Mouse (Mus musculus) embryonic facial prominence, embryonic 15.5 days (tissue): ENCODE data around the gene Abcf3. TPM values are rescaled to one million over a fixed set of nuclear protein-coding genes. Genes with fewer than 3 reads are reported as not detected.

Source experiments
- ATAC-seq: fragments of 200-750 bp; cut with Nextera tagmentation; 2 replicates; pipeline ENCODE4 v1.8.0; 2017; ENCODE audit warnings: low read depth, moderate TSS enrichment; ENCODE audit not compliant: insufficient number of reproducible peaks, low FRiP score, low TSS enrichment
- H3K27ac ChIP-seq: fragments of 300-500 bp; sonication (generic); replicated peaks from 2 replicates; pipeline ENCODE4 v1.5.1; 2015; ENCODE audit warnings: mild to moderate bottlenecking, inconsistent platforms
- H3K27me3 ChIP-seq: fragments of 300-500 bp; sonication (generic); 2 replicates; pipeline ENCODE4 v1.6.1; 2015; ENCODE audit warnings: inconsistent platforms
- H3K36me3 ChIP-seq: fragments of 300-500 bp; sonication (generic); 2 replicates; pipeline ENCODE4 v1.6.1; 2015; ENCODE audit warnings: mild to moderate bottlenecking, inconsistent platforms
- H3K4me1 ChIP-seq: fragments of 300-500 bp; sonication (generic); 2 replicates; pipeline ENCODE4 v1.6.1; 2015; ENCODE audit warnings: inconsistent platforms
- H3K4me2 ChIP-seq: fragments of 300-500 bp; sonication (generic); replicated peaks from 2 replicates; pipeline ENCODE4 v1.6.1; 2015; ENCODE audit warnings: mild to moderate bottlenecking, inconsistent platforms
- H3K4me3 ChIP-seq: fragments of 300-500 bp; sonication (generic); replicated peaks from 2 replicates; pipeline ENCODE4 v1.5.1; 2015; ENCODE audit warnings: mild to moderate bottlenecking, inconsistent platforms
- H3K9ac ChIP-seq: fragments of 300-500 bp; sonication (generic); 2 replicates; pipeline ENCODE4 v1.6.1; 2015; ENCODE audit warnings: inconsistent platforms
- H3K9me3 ChIP-seq: fragments of 300-500 bp; sonication (generic); replicated peaks from 2 replicates; pipeline ENCODE4 v1.6.1; 2016; ENCODE audit warnings: inconsistent platforms
- WGBS: fragments of 180-500 bp; shearing (Covaris S2); methylation state at CpG from one replicate; pipeline ENCODE4 v1.1.7; 2015; 5-methylcytosine and 5-hydroxymethylcytosine counted together
- polyA plus RNA-seq: library from polyadenylated mRNA; unstranded; fragments of >200 nt; fragmentation: Nextera tagmentation; extraction: Ambion mirVana; gene quantifications from 2 replicates; pipeline ENCODE4 v1.2.1, GENCODE M21; 2015

Abcf3 gene
- 65.0 and 70.2 TPM in 2 replicates for polyA plus RNA-seq

DNA sequence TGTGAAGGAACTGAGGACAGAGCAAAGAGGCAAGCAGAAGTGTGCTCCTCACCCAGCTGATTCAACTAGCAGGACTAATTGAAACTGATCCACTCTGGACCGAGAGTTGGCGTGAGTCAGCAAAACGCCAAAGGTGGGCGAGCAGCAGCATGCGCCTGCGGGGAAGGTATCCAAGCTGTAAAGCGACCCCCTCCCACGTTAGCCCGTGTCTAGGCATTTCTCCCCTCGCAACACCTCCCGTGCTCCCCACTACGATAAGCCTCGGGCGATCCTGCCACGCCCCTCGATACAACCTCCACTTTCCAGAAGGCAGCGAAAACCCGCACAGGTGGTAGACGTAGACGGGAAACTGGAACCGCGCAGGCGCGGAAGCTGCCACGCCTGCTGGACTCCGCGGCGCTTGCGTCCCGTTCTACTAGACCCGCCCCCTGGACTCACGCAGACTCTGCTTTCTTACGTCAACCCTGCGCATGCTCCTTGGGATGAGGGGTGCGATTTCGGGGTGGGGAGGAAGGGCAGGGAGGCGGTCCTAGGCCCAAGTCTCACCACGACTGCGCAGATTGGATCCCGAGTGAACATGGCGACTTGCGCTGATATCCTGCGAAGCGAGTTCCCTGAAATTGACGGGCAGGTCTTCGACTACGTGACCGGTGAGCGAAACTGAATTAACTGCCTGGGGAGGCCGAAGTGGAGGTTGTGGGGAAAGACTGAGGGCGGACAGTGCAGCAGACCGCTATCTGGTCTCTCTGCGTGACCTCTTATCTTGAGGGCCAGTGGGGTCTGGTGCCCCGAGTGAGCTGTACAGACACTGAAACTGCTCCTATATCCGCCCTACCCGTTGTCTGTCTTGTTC, at the start of gene Abcf3:
Gene Abcf3 (plus strand): TSS at position 482 of the 853 bp plus-strand sequence.
- peak within 1 kb of the TSS; percentile 78 for H3K4me2 ChIP-seq
- ATAC-seq: peak; percentile 98
- peak within 1 kb of the TSS; percentile 83 for H3K27ac ChIP-seq
- no peaks in the 10 kb centered on the region for H3K27me3 ChIP-seq
- H3K4me3 ChIP-seq: peak within 1 kb of the TSS; percentile 81
- no peaks in the 10 kb centered on the region for H3K9me3 ChIP-seq
- under 1% methylated on average over 56 of the region's 56 CpGs for WGBS
- H3K9ac ChIP-seq: peak within 1 kb of the TSS; percentile 83
- peaks cover 21% of the 10 kb centered on the region for H3K4me1 ChIP-seq
- peaks cover 56% of the 10 kb centered on the region for H3K36me3 ChIP-seq

DNA sequence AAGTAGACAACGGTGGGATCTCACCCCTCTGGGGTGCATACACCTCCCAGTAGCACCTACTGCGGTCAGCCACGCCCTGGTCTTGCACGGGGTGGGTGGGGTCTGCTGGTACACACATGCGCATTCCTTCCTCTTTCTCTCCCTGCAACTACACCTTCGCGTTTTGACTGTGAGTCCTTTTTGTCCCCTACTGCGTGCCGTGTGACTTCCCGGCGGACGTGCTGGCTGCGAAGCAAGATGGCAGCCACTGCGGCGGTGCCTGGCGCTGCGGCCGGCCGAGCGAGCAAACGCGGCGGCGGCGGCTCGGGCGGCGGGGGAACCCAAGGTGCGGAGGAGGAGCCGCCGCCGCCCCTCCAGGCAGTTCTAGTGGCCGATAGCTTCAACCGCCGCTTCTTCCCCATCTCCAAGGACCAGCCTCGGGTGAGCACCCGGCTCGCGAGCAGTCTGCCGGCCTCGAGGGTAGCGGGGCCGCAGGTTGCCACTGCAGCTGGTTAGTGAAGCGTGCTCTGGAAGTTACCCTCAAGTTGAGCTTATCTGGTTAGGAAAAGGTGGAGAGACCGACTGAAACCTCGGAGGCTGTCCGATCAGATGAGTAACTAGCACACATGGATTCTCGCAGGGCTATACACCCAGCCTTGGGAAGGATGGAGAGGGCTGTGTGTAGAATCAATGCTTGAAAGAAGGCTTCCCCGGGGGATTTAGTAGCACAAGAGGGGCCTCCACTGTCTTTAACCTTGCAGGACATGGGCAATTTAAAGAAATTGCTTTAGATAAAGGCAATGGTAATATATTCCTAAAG, 49.5 kb upstream of the Abcf3 start, which contains the start of gene Eif2b5:
Gene Eif2b5 (plus strand): TSS at position 141 of the 799 bp plus-strand sequence.
- Histone ChIP-seq H3K4me3 (peak within 1 kb of the TSS; percentile 80), H3K4me2 (peak within 1 kb of the TSS; percentile 65), H3K9me3 (no peaks in the 10 kb centered on the region), H3K27me3 (no peaks in the 10 kb centered on the region), H3K4me1 (peaks cover 13% of the 10 kb centered on the region), H3K9ac (peak within 1 kb of the TSS; percentile 71), H3K36me3 (peaks cover 29% of the 10 kb centered on the region), H3K27ac (peak within 1 kb of the TSS; percentile 59)
- peak; percentile 91 for ATAC-seq
- under 1% methylated on average over 49 of the region's 49 CpGs for WGBS

DNA sequence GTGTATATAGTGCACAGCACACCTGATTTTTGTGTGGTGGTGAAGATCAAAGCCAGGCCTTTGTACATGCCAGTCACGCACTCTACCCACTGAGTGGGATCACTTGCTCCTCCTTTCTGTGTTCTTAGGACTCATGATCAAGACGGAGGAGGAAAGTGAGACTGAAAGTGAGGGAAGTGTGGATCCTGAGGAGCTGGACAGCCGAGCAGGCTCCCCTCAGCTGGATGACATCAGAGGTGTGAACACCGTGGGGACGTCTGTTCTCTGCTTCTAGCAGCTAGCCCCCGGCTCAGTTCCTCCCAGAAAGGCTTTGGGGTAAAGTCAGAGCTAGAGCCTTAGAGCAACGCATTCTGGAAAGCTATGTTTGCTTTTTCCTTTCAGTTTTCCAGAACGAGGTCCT, 42.4 kb upstream of the Abcf3 start:
- Histone ChIP-seq H3K4me2 (no peak overlapping the region), H3K4me1 (no peaks in the 10 kb centered on the region), H3K27ac (no peak overlapping the region), H3K9ac (no peak overlapping the region), H3K27me3 (no peaks in the 10 kb centered on the region), H3K9me3 (no peaks in the 10 kb centered on the region), H3K36me3 (peaks cover 96% of the 10 kb centered on the region), H3K4me3 (no peak overlapping the region)
- no peak for ATAC-seq
- 88% methylated on average over 8 of the region's 8 CpGs for WGBS

DNA sequence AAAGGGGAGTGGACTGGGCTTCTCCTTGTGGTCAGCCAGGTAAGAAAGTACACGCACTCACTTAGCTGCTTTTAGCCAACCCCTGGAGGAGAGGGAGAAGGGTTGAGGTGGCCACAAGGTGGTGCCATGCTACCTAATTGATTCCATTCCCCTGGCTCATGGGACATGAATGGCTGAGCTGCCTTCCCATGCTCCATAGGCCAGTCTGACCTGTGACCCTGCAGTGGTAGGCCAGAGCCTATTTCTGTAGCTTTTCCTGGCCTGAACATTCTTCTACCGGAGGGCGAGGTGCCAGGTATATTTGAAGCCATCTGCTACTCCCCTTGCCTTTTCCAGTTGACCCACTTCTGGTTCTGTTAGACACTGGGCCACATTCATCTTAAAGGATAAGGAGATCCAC, 39.0 kb upstream of the Abcf3 start:
- Histone ChIP-seq H3K9ac (no peak overlapping the region), H3K4me2 (no peak overlapping the region), H3K4me1 (no peaks in the 10 kb centered on the region), H3K9me3 (no peaks in the 10 kb centered on the region), H3K27ac (no peak overlapping the region), H3K36me3 (peaks cover 70% of the 10 kb centered on the region), H3K27me3 (no peaks in the 10 kb centered on the region), H3K4me3 (no peak overlapping the region)
- no peak for ATAC-seq
- 77% methylated on average over 3 of the region's 3 CpGs for WGBS

DNA sequence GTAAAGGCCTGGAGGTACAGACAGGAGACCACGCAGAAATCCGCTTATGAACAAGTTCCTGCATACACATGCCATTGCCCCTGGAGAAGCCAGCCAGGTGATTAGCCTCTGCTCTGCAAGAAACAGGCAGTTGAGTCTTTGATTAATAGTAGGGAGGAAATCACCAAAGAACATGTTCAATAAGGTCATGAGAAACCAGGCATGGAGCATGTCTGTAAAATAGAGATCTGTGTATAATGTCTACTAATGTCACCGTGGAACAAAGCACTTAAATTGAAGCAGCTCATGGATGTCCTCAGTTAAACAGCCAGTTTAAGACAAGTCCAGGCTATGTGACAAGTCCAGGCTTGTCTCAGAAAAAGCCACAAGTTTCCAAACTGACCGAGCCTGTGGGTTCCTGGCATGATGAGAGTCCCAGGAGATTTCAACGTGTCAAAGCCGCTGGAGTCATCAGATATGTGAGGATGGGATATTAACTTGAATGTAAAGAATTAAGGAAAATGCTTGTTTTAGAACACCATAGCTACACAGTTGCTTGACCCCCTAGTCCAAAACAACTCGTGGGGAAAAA, 37.0 kb upstream of the Abcf3 start:
- 74% methylated on average over 7 of the region's 7 CpGs for WGBS

DNA sequence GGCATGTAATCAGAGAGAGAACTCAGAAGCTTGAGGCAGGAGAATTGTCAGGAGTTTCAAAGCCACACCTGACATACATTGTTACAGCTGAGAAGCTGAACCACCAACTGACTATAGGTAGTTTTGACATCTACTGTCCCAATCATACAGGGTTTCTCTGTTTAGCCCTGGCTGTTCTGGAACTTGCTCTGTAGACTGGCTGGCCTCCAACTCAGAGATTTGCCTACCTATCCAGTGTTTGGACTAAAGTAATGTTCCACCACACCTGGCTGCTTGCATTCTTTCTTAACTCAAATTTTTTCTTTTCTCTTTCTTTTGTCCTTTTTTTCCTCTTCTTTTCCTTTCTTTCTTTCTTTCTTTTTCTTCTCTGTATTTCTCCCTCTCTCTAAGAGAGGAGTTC, 32.3 kb upstream of the Abcf3 start:
- no peak for ATAC-seq
- H3K9ac ChIP-seq: peak overlapping the region; percentile 96; the same call in 1 of the 2 replicates
- H3K27ac ChIP-seq: peak overlapping the region; percentile 95; the same call in 1 of the 2 replicates
- H3K9me3 ChIP-seq: no peaks in the 10 kb centered on the region
- H3K4me3 ChIP-seq: peak overlapping the region; percentile 98
- H3K4me1 ChIP-seq: peaks cover 27% of the 10 kb centered on the region
- peaks cover 24% of the 10 kb centered on the region for H3K36me3 ChIP-seq
- peak overlapping the region; percentile 73 for H3K4me2 ChIP-seq
- H3K27me3 ChIP-seq: no peaks in the 10 kb centered on the region

More for the DNA sequence above, 37.0 kb upstream of the Abcf3 start:
- Histone ChIP-seq H3K36me3 (peaks cover 51% of the 10 kb centered on the region), H3K4me1 (peaks cover 5% of the 10 kb centered on the region; the same call in 1 of the 2 replicates), H3K9me3 (no peaks in the 10 kb centered on the region), H3K27me3 (no peaks in the 10 kb centered on the region), H3K4me3 (no peak overlapping the region), H3K9ac (no peak overlapping the region), H3K27ac (no peak overlapping the region), H3K4me2 (no peak overlapping the region)
- ATAC-seq: no peak

DNA sequence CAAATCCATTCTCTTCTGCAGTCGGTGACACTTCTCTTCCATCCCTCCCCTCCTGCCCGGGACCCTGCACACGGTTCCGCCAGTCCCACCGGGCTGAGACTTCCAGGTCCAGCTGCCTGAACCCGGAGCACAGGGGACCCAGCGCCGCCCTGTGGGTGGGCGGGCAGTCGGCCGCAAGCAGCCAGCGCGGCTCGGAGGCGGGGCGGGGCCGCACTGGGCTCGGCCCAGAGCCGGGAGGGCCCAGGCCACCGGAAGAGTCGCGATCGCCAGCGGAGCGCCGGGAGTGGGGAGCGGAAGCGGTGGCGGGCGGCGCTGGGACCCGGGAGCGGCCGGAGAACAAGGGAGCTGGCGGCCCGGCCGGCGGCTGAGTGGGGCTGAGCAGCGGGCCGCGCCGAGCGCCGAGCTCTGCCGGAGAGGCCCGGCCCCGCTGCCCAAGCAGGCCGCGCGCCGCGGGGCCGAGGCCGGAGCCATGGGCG, 31.6 kb upstream of the Abcf3 start, which contains the start of gene Dvl3:
Gene Dvl3 (plus strand): TSS at position 257 of the 476 bp plus-strand sequence.
- Histone ChIP-seq H3K4me2 (peak within 1 kb of the TSS; percentile 73), H3K9ac (peak within 1 kb of the TSS; percentile 96), H3K36me3 (peaks cover 25% of the 10 kb centered on the region), H3K27ac (peak within 1 kb of the TSS; percentile 95), H3K27me3 (no peaks in the 10 kb centered on the region), H3K4me1 (peaks cover 27% of the 10 kb centered on the region), H3K4me3 (peak within 1 kb of the TSS; percentile 98), H3K9me3 (no peaks in the 10 kb centered on the region)
- WGBS: 1% methylated on average over 55 of the region's 55 CpGs
- peak; percentile 97 for ATAC-seq

DNA sequence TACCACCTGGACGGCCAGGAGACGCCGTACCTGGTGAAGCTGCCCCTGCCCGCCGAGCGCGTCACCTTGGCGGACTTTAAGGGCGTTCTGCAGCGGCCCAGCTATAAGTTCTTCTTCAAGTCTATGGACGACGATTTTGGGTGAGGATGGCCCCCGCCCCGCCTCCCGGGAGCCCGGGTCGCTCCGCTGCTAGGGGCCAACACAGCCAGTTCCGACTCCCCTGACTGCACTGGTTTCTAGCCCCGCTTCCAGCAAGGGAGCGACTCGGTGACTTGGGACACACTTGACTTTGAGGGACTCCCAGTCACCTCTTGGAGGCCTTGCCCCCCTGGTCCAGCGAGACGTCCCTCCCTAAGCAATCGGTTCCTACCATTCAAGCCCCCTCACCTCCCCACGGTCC, 31.2 kb upstream of the Abcf3 start:
- peaks cover 29% of the 10 kb centered on the region for H3K36me3 ChIP-seq
- H3K27me3 ChIP-seq: no peaks in the 10 kb centered on the region
- under 1% methylated on average over 26 of the region's 26 CpGs for WGBS
- peaks cover 27% of the 10 kb centered on the region for H3K4me1 ChIP-seq
- H3K4me2 ChIP-seq: peak overlapping the region; percentile 73
- ATAC-seq: peak; percentile 10; the same call in 1 of the 2 replicates
- no peaks in the 10 kb centered on the region for H3K9me3 ChIP-seq
- H3K9ac ChIP-seq: peak overlapping the region; percentile 96
- peak overlapping the region; percentile 98 for H3K4me3 ChIP-seq
- peak overlapping the region; percentile 95 for H3K27ac ChIP-seq

DNA sequence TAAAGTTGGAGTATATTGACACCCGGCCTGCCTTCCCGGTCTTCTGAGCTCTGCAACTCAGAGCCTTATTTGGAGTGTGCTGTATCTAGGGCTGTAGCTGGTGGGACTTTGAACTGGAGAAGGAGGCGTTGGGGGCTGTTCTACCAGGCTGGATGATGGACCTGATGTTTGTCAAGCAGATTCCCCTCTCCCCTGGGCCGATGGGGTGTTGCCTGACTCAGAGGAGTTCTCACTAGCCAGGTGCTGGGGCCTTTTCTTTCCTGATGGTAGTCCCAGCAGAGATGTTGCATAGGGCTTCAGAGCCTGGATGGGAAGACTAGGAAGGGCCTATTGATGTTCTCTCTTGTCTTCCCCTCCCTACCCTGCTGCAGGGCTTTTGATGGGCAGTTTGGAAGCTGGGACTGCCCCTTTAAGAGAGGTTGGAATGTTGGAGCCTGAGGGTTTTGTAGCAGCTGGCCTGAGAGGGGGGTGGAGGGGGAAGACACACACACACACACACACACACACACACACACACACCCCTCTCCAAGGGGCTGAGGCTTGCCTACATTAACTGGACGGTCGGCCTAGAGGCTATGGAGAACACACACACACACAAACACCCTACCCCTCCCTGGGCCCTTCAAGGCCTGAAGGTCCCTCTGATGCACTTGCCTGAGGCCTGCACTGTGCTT, 30.5 kb upstream of the Abcf3 start:
- H3K9me3 ChIP-seq: no peaks in the 10 kb centered on the region
- no peaks in the 10 kb centered on the region for H3K27me3 ChIP-seq
- WGBS: 2% methylated on average over 6 of the region's 6 CpGs
- H3K9ac ChIP-seq: peak overlapping the region; percentile 96
- H3K4me2 ChIP-seq: peak overlapping the region; percentile 73
- peaks cover 30% of the 10 kb centered on the region for H3K36me3 ChIP-seq
- peaks cover 27% of the 10 kb centered on the region for H3K4me1 ChIP-seq
- peak overlapping the region; percentile 98 for H3K4me3 ChIP-seq
- peak overlapping the region; percentile 95 for H3K27ac ChIP-seq
- peak; percentile 35 for ATAC-seq

DNA sequence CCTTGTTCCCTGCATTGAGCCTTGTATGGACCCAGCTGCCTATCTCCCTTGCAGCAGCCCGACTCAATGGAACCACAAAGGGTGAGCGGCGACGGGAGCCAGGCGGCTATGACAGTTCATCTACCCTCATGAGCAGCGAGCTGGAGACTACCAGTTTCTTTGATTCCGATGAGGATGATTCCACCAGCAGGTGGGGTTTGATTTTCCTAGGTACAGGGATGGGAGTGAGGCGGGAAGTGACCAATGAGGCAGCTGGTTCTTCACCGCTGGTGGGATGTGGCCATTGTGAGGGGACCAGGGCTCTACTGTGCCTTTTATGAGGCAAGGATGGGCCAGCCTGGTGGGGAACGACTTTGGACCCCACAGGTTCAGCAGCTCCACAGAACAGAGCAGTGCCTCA, 24.5 kb upstream of the Abcf3 start:
- Histone ChIP-seq H3K9ac (no peak overlapping the region), H3K4me3 (no peak overlapping the region), H3K4me2 (no peak overlapping the region), H3K27me3 (no peaks in the 10 kb centered on the region), H3K9me3 (no peaks in the 10 kb centered on the region), H3K4me1 (peaks cover 8% of the 10 kb centered on the region; the same call in 1 of the 2 replicates), H3K36me3 (peaks cover 88% of the 10 kb centered on the region), H3K27ac (no peak overlapping the region)
- 87% methylated on average over 10 of the region's 10 CpGs for WGBS
- ATAC-seq: no peak
